Mouse (Mus musculus) lung, postnatal 0 days (tissue): ENCODE results near the gene Cldn18.

ENCODE experiments used
- CTCF ChIP-seq: IDR thresholded peaks from 2 replicates; pipeline ENCODE4 v1.5.1; 2016; ENCODE audit warnings: antibody characterized with exemption, mild to moderate bottlenecking
- EP300 ChIP-seq: IDR thresholded peaks from 2 replicates; pipeline ENCODE4 v1.6.1; 2016; ENCODE audit warnings: antibody characterized with exemption, mild to moderate bottlenecking, control low read depth

DNA sequence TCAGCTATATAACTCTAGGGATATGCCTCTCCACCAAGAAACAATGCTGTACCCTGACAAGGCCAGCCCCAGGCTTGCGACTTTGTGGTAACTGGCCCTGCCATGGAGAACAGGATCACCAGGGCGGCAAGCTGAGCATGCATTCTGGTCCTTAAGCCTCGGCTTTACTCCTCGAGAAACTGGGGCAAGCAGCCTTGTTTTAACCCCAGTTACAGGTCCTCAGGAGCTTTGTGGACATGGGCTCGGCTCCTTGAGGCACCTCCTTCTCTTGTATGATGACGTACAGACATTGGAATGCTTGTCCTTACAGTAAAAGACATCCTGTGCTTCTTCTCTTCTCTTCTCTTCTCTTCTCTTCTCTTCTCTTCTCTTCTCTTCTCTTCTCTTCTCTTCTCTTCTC, 13.4 kb downstream of the Cldn18 start:
- no peak for TF ChIP-seq CTCF
- TF ChIP-seq EP300, result no peak; the same call in 1 of the 2 replicates
